Mouse (Mus musculus) liver, embryonic 14.5 days (tissue): ENCODE data around the gene Slf2. TPM values are rescaled to one million over a fixed set of nuclear protein-coding genes. Genes with fewer than 3 reads are reported as not detected.

Experiments used
- ATAC-seq: fragments of 200-750 bp; cut with Nextera tagmentation; 2 replicates; pipeline ENCODE4 v1.8.0; 2017; ENCODE audit warnings: moderate number of reproducible peaks, mild to moderate bottlenecking, moderate library complexity; ENCODE audit not compliant: insufficient read depth
- DNase-seq, 3 experiments: peaks; one replicate each; pipeline ENCODE4 v3.0.0-alpha.2; 2012 to 2013; ENCODE audit warnings: low read depth in 3 of 3, low spot score in 3 of 3
- H3K27ac ChIP-seq: fragments of 300-500 bp; sonication (generic); 2 replicates; pipeline ENCODE4 v1.5.1; 2014; ENCODE audit warnings: moderate library complexity, mild to moderate bottlenecking, control low read depth, inconsistent platforms
- H3K27me3 ChIP-seq: fragments of 300-500 bp; sonication (generic); 2 replicates; pipeline ENCODE4 v1.6.1; 2014; ENCODE audit warnings: mild to moderate bottlenecking, low read length, moderate library complexity; ENCODE audit not compliant: control insufficient read depth, insufficient read depth
- H3K36me3 ChIP-seq: fragments of 300-500 bp; sonication (generic); replicated peaks from 2 replicates; pipeline ENCODE4 v1.6.1; 2014; ENCODE audit warnings: low read depth; ENCODE audit not compliant: control insufficient read depth, insufficient read depth
- H3K4me1 ChIP-seq, 2 experiments: fragments of 200-500 bp in 1 of 2; fragments of 300-500 bp in 1 of 2; sonication (generic) in 1 of 2; replicated peaks; 2 replicates each; pipeline ENCODE4 v1.6.1; 2012 to 2014; ENCODE audit warnings: antibody characterized with exemption in 1 of 2, inconsistent platforms in 1 of 2, low read length in 1 of 2; ENCODE audit not compliant: control insufficient read depth in 2 of 2, insufficient read depth in 2 of 2
- H3K4me2 ChIP-seq: fragments of 300-500 bp; sonication (generic); 2 replicates; pipeline ENCODE4 v1.6.1; 2014; ENCODE audit warnings: low read depth, mild to moderate bottlenecking, control low read depth, moderate library complexity
- H3K4me3 ChIP-seq, 2 experiments: fragments of 200-500 bp in 1 of 2; fragments of 300-500 bp in 1 of 2; sonication (generic) in 1 of 2; 2 replicates each; pipeline ENCODE4 v1.5.1; 2012 to 2014; ENCODE audit warnings: low read depth in 2 of 2, low read length in 2 of 2, mild to moderate bottlenecking in 2 of 2, control low read depth in 1 of 2, inconsistent platforms in 1 of 2, moderate library complexity in 1 of 2; ENCODE audit not compliant: insufficient read depth in 1 of 2
- H3K9ac ChIP-seq: fragments of 300-500 bp; sonication (generic); replicated peaks from 2 replicates; pipeline ENCODE4 v1.6.1; 2014; ENCODE audit warnings: mild to moderate bottlenecking, control low read depth, moderate library complexity
- H3K9me3 ChIP-seq: fragments of 300-500 bp; sonication (generic); 2 replicates; pipeline ENCODE4 v1.6.1; 2016; ENCODE audit warnings: low read length, mixed read lengths; ENCODE audit not compliant: control insufficient read depth
- CTCF ChIP-seq: IDR thresholded peaks from 2 replicates; pipeline ENCODE4 v1.5.1; 2016; ENCODE audit warnings: antibody characterized with exemption, low read depth, control low read depth
- EP300 ChIP-seq: IDR thresholded peaks from 2 replicates; pipeline ENCODE4 v1.6.1; 2016; ENCODE audit warnings: antibody characterized with exemption, low read depth
- WGBS: fragments of 180-500 bp; shearing (Covaris S2); extraction: QIAGEN DNeasy Blood & Tissue Kit; methylation state at CpG from one replicate; pipeline ENCODE4 v1.1.7; 2014; ENCODE audit not compliant: insufficient replicate concordance; 5-methylcytosine and 5-hydroxymethylcytosine counted together
- polyA plus RNA-seq, 2 experiments: library from polyadenylated mRNA; depleted of rRNA in 1 of 2; stranded (reverse) in 1 of 2; unstranded in 1 of 2; fragments of >200 nt; fragmentation: Nextera tagmentation in 1 of 2; extraction: Ambion mirVana in 1 of 2; gene quantifications; 2 replicates each; pipeline versions ENCODE4 v1.2.1 to v1.2.3; 2012 to 2014

The Slf2 gene
- polyA plus RNA-seq, 2 experiments, result 8.6 to 11.1 TPM

GRCm38 (mm10) chr19:44902324-44902723 lies 28.6 kb upstream of the Slf2 start:
- no peak overlapping the region for H3K4me3 ChIP-seq
- H3K9ac ChIP-seq, result no peak overlapping the region
- peaks cover 0 to 6% of the 10 kb centered on the region in 2 experiments; a peak in 1 of 4 replicates for H3K4me1 ChIP-seq
- 51% methylated on average over 4 of the region's 4 CpGs for WGBS
- no peak for TF ChIP-seq CTCF
- no peak for TF ChIP-seq EP300
- no peak for ATAC-seq
- H3K9me3 ChIP-seq, result no peaks in the 10 kb centered on the region
- no peak overlapping the region for H3K4me2 ChIP-seq
- no peaks in the 10 kb centered on the region for H3K27me3 ChIP-seq
- no peak for DNase-seq
- H3K27ac ChIP-seq, result no peak overlapping the region
- H3K36me3 ChIP-seq, result no peaks in the 10 kb centered on the region

- no peaks in the 10 kb centered on the region for H3K36me3 ChIP-seq
- H3K9me3 ChIP-seq, result no peaks in the 10 kb centered on the region
- H3K27me3 ChIP-seq, result no peaks in the 10 kb centered on the region
- H3K4me1 ChIP-seq, result peaks cover 0 to 8% of the 10 kb centered on the region in 2 experiments; a peak in 2 of 4 replicates
- TF ChIP-seq EP300, result no peak
- TF ChIP-seq CTCF, result no peak
- no peak overlapping the region for H3K9ac ChIP-seq
- H3K27ac ChIP-seq, result no peak overlapping the region
- DNase-seq, result no peak
- WGBS, result 42% methylated on average over 6 of the region's 6 CpGs
- no peak for ATAC-seq
- no peak overlapping the region for H3K4me2 ChIP-seq
- no peak overlapping the region for H3K4me3 ChIP-seq
Measured at GRCm38 (mm10) chr19:44903343-44904000, 27.5 kb upstream of the Slf2 start.

- peaks cover 0 to 5% of the 10 kb centered on the region in 2 experiments; a peak in 2 of 4 replicates for H3K4me1 ChIP-seq
- H3K27me3 ChIP-seq, result no peaks in the 10 kb centered on the region
- H3K4me3 ChIP-seq, result no peak overlapping the region
- no peaks in the 10 kb centered on the region for H3K9me3 ChIP-seq
- DNase-seq, result no peak
- H3K9ac ChIP-seq, result no peak overlapping the region
- no peak for TF ChIP-seq EP300
- TF ChIP-seq CTCF, result no peak
- WGBS, result 40% methylated on average over 6 of the region's 6 CpGs
- ATAC-seq, result no peak
- no peaks in the 10 kb centered on the region for H3K36me3 ChIP-seq
- H3K4me2 ChIP-seq, result no peak overlapping the region
- H3K27ac ChIP-seq, result no peak overlapping the region
Measured at GRCm38 (mm10) chr19:44904141-44904720, 26.7 kb upstream of the Slf2 start.

- ATAC-seq, result no peak
- Histone ChIP-seq H3K9ac (no peak overlapping the region), H3K4me2 (no peak overlapping the region), H3K9me3 (no peaks in the 10 kb centered on the region), H3K36me3 (no peaks in the 10 kb centered on the region), H3K27ac (no peak overlapping the region), H3K4me3 (no peak overlapping the region), H3K27me3 (no peaks in the 10 kb centered on the region), H3K4me1 (peaks cover 0 to 3% of the 10 kb centered on the region in 2 experiments; a peak in 2 of 4 replicates)
- no peak for TF ChIP-seq CTCF
- TF ChIP-seq EP300, result no peak
- DNase-seq, result no peak
- 43% methylated on average over 4 of the region's 4 CpGs for WGBS
Measured at GRCm38 (mm10) chr19:44905316-44905715, 25.6 kb upstream of the Slf2 start.

- Histone ChIP-seq H3K4me3 (no peak overlapping the region), H3K36me3 (no peaks in the 10 kb centered on the region), H3K9me3 (no peaks in the 10 kb centered on the region), H3K9ac (no peak overlapping the region), H3K4me1 (peaks cover 0 to 3% of the 10 kb centered on the region in 2 experiments; a peak in 2 of 4 replicates), H3K27ac (no peak overlapping the region), H3K27me3 (no peaks in the 10 kb centered on the region), H3K4me2 (no peak overlapping the region)
- 55% methylated on average over 15 of the region's 15 CpGs for WGBS
- DNase-seq, result no peak
- TF ChIP-seq EP300 (no peak), CTCF (no peak)
- ATAC-seq, result no peak
Measured at GRCm38 (mm10) chr19:44907851-44908690, 22.9 kb upstream of the Slf2 start.
